Mouse (Mus musculus) thymus, adult 2 months (tissue): ENCODE data around the gene Arhgap21.

ENCODE experiments used
- CTCF ChIP-seq: fragments of 200-500 bp; IDR thresholded peaks from 2 replicates; pipeline ENCODE4 v1.5.1; 2012; ENCODE audit warnings: mild to moderate bottlenecking, control low read depth, low read length, moderate library complexity, borderline replicate concordance; ENCODE audit not compliant: control insufficient read depth, poor library complexity, insufficient read depth; ENCODE audit errors: extremely low read depth
- POLR2A ChIP-seq: fragments of 200-500 bp; IDR thresholded peaks from 2 replicates; pipeline ENCODE4 v1.6.1; 2012; ENCODE audit warnings: mild to moderate bottlenecking, low read length, control low read depth, moderate library complexity; ENCODE audit not compliant: control insufficient read depth, poor library complexity, insufficient read depth; ENCODE audit errors: extremely low read depth

DNA sequence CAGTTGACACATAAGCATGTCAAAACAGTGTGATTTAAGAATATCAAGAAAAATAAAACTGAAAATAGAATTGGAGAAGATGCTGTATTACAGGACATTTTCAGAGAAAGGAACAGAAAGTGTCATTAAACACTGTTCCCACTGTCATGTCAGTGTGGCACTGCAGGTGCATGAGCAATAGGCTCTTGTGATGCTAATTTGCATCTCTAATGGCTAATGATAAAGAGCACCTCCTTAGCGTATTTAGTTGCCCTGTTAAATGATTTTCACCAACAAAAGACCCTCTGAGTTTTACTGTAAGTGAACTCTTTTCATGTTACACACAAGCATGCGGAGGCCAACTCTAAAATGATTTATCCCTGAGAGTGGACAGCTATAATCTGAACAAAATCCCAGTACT is 47.1 kb downstream of the Arhgap21 start:
- TF ChIP-seq POLR2A = no peak
- no peak for TF ChIP-seq CTCF
